Mouse (Mus musculus) forebrain, embryonic 11.5 days (tissue): ENCODE results near the gene Tnfrsf13c. TPM values are rescaled to one million over a fixed set of nuclear protein-coding genes. Genes with fewer than 3 reads are reported as not detected.

Source experiments
- ATAC-seq: fragments of 200-750 bp; cut with Nextera tagmentation; replicated peaks from 2 replicates; pipeline ENCODE4 v1.8.0; 2017; ENCODE audit warnings: moderate TSS enrichment; ENCODE audit not compliant: low FRiP score
- DNase-seq: peaks from one replicate; pipeline ENCODE4 v3.0.0-alpha.2; 2017; ENCODE audit warnings: low spot score
- H3K27ac ChIP-seq: fragments of 300-500 bp; sonication (generic); 2 replicates; pipeline ENCODE4 v1.5.1; 2014; ENCODE audit warnings: low read depth, low read length
- H3K27me3 ChIP-seq: fragments of 300-500 bp; sonication (generic); 2 replicates; pipeline ENCODE4 v1.6.1; 2014; ENCODE audit warnings: mild to moderate bottlenecking, low read length, mixed read lengths; ENCODE audit not compliant: control insufficient read depth, insufficient read depth
- H3K36me3 ChIP-seq: fragments of 300-500 bp; sonication (generic); 2 replicates; pipeline ENCODE4 v1.6.1; 2014; ENCODE audit warnings: mild to moderate bottlenecking, low read length, moderate library complexity, mixed read lengths; ENCODE audit not compliant: control insufficient read depth, insufficient read depth
- H3K4me1 ChIP-seq: fragments of 300-500 bp; sonication (generic); replicated peaks from 2 replicates; pipeline ENCODE4 v1.6.1; 2014; ENCODE audit warnings: low read length, mixed read lengths; ENCODE audit not compliant: control insufficient read depth, insufficient read depth
- H3K4me2 ChIP-seq: fragments of 300-500 bp; sonication (generic); 2 replicates; pipeline ENCODE4 v1.6.1; 2014; ENCODE audit warnings: low read depth, mild to moderate bottlenecking, low read length, moderate library complexity, mixed read lengths; ENCODE audit not compliant: severe bottlenecking
- H3K4me3 ChIP-seq: fragments of 300-500 bp; sonication (generic); 2 replicates; pipeline ENCODE4 v1.5.1; 2014; ENCODE audit warnings: low read depth, low read length
- H3K9ac ChIP-seq: fragments of 300-500 bp; sonication (generic); 2 replicates; pipeline ENCODE4 v1.6.1; 2014; ENCODE audit warnings: low read length
- H3K9me3 ChIP-seq: fragments of 300-500 bp; sonication (generic); 2 replicates; pipeline ENCODE4 v1.6.1; 2016; ENCODE audit warnings: low read length, mixed read lengths; ENCODE audit not compliant: control insufficient read depth
- WGBS: fragments of 180-500 bp; shearing (Covaris S2); extraction: QIAGEN DNeasy Blood & Tissue Kit; methylation state at CpG from one replicate; pipeline ENCODE4 v1.1.7; 2014; 5-methylcytosine and 5-hydroxymethylcytosine counted together
- polyA plus RNA-seq: library from polyadenylated mRNA; unstranded; fragments of >200 nt; fragmentation: Nextera tagmentation; extraction: Ambion mirVana; gene quantifications from 2 replicates; pipeline ENCODE4 v1.2.1, GENCODE M21; 2014

Gene Tnfrsf13c
- polyA plus RNA-seq, 1 experiment from 2014 or later = 0.35 TPM

DNA sequence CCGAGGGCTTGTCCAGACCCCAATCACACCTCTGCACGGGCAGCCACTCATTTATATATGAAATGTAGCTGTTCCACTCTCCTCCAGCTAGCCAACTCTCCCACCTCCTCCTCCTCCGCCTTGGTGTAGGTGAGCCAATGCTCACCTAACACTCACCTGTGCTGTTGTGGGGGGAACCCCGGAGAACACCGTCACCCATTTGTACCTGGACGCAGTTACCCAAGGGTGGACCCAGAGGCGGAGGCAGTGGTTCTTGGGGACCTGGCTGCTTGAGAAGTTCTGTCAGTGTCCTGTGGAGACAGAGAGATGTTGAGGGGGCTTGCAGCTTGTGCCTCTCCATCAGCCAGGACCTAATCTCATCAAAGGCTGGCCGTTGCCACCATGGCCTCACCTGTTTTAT is 15.9 kb downstream of the Tnfrsf13c start:
- Histone ChIP-seq H3K36me3 (peaks cover 7% of the 10 kb centered on the region; the same call in 1 of the 2 replicates), H3K4me1 (peaks cover 25% of the 10 kb centered on the region), H3K27me3 (peaks cover 64% of the 10 kb centered on the region), H3K9ac (no peak overlapping the region), H3K9me3 (no peaks in the 10 kb centered on the region), H3K4me2 (no peak overlapping the region), H3K27ac (no peak overlapping the region), H3K4me3 (no peak overlapping the region)
- ATAC-seq (no peak), DNase-seq (no peak)
- 87% methylated on average over 8 of the region's 8 CpGs for WGBS

DNA sequence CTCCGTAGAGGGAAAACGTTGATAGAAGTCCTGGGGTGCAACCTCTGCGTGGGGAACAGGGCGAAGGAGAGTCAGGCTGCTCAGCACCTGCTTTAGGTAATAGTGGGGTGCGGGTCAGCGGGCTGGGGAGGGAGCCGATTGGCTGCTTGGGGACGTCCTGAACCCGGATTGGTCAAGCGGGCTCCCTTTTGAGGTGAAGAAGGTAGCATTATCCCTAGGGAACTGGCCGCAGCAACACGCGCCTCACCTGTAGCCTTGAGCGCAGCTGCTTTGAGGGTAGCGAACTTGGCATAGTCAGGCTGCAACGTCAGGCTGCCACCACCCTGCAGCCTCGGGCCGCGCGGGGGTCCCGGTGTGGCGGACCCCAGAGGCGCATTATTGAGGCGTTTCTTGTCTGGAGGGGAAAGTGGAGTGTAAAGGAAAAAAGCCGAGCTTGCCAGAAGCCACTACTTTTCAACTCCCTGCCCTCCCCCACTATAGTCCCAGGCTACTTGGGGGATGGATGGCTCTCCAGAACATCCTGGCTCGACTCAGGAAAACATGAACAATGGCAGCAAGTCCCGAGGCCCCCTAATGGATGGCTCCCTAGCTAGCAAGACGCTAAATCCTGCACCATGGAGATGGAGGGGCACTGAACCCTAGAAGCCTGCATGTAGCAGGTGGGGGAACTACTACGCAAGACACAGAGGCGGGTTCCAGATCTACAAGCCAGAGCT is 16.5 kb downstream of the Tnfrsf13c start:
- H3K9ac ChIP-seq = no peak overlapping the region
- peaks cover 58% of the 10 kb centered on the region for H3K27me3 ChIP-seq
- no peak for DNase-seq
- H3K4me3 ChIP-seq = no peak overlapping the region
- H3K4me1 ChIP-seq = peaks cover 22% of the 10 kb centered on the region
- no peak overlapping the region for H3K4me2 ChIP-seq
- no peak for ATAC-seq
- H3K9me3 ChIP-seq = no peaks in the 10 kb centered on the region
- 11% methylated on average over 30 of the region's 30 CpGs for WGBS
- no peak overlapping the region for H3K27ac ChIP-seq
- peaks cover 11% of the 10 kb centered on the region; the same call in 1 of the 2 replicates for H3K36me3 ChIP-seq

DNA sequence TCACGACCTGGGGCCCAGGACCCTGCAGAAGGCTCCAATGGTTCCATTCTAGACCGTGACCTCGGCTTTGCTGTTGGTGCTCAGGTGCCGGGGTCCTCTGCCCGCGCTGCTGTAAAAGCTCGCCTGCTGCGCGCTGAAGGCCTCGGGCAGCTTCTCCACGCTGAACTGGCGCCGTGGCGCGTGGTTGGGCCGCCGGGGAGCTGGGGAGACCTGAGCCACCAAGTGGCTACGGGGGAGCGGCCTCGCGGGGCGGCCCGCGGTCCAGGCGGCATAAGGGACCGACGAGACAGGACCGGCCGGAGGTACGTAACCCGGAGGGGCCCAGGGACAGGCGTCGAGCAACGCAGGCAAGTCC is 17.1 kb downstream of the Tnfrsf13c start:
- no peak overlapping the region for H3K9ac ChIP-seq

DNA sequence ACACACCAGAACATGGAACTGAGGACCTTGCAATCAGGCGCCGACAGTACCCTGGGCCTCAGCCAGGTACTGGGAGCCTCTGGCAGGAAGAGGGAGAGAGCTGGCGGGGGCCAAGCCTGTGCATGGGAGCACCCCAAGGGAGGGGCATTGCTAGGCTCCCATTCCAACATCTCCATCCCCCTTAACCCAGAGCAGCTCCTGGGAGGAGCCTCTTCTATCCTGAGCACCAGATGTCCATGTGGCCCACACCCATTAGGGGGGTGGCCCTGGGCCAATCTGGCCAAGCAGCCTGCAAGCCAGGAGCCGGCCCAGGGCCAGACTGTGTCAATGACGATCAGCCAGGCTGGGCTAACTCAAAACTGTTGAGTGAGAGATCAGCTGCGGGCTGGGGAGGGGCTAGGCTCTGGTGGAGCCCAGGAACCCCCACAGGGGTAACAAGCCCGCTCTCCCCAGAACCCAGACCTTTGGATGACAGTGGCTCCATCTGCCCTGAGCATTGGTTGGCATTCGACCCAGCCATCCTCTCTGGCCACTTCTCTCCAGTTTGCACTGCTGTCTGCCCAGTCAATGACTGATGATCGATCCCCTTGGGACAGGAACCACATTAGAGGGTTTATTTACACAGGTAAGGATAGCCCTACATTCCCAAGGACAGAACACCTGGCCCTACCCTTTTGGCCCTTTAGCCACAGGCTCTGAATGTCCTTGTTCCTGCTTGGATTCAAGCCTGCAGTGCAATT is 17.6 kb downstream of the Tnfrsf13c start:
- H3K27ac ChIP-seq = no peak overlapping the region
- no peak overlapping the region for H3K4me2 ChIP-seq
- peak; percentile 25; the same call in 1 of the 2 replicates for ATAC-seq
- H3K4me3 ChIP-seq = no peak overlapping the region
- peaks cover 13% of the 10 kb centered on the region for H3K4me1 ChIP-seq
- H3K36me3 ChIP-seq = peaks cover 16% of the 10 kb centered on the region; the same call in 1 of the 2 replicates
- peaks cover 47% of the 10 kb centered on the region for H3K27me3 ChIP-seq
- no peak for DNase-seq
- no peak overlapping the region for H3K9ac ChIP-seq
- H3K9me3 ChIP-seq = no peaks in the 10 kb centered on the region
- 60% methylated on average over 9 of the region's 9 CpGs for WGBS

More for the DNA sequence above, 17.1 kb downstream of the Tnfrsf13c start:
- no peak overlapping the region for H3K4me3 ChIP-seq
- H3K27ac ChIP-seq = no peak overlapping the region
- WGBS = 15% methylated on average over 34 of the region's 34 CpGs
- DNase-seq = no peak
- H3K4me1 ChIP-seq = peaks cover 18% of the 10 kb centered on the region
- peaks cover 52% of the 10 kb centered on the region for H3K27me3 ChIP-seq
- peaks cover 13% of the 10 kb centered on the region; the same call in 1 of the 2 replicates for H3K36me3 ChIP-seq
- H3K4me2 ChIP-seq = no peak overlapping the region
- no peaks in the 10 kb centered on the region for H3K9me3 ChIP-seq
- no peak for ATAC-seq

DNA sequence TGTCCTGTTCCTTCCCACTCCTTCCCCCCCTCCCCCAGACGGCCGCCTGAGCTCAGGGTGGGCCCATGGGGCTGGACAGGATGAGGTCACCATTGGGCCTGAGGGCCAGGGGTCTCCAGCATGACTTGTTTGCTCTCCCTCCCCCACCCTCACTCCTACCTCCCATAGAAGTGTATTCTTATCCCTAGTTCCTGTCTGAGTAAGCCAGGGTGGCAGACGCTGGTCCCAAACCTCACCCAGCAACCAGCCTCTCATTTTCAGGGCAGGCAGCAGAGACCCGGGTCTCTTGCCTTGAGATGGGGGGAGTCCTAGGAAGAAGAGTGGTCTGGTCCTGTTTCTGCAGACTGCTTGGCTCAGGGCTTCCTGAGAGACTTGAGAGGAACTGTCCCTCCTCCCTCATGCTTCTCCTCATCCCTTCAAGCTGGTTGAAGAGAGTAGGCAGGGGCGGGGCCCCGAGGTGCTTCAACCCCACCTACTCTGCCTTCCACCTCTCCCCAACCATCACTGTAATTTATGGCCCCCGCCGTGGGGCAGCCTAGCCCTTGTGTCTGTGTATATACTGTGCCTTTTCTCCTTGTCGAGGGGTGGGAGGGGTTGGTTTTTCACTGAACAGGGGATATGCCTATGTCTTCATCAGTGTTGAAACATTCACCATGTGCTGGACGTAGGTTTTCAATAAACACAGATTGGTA is 19.3 kb downstream of the Tnfrsf13c start:
- H3K9me3 ChIP-seq = no peaks in the 10 kb centered on the region
- H3K4me3 ChIP-seq = no peak overlapping the region
- ATAC-seq (no peak), DNase-seq (no peak)
- H3K9ac ChIP-seq = no peak overlapping the region
- no peak overlapping the region for H3K4me2 ChIP-seq
- H3K36me3 ChIP-seq = peaks cover 24% of the 10 kb centered on the region; the same call in 1 of the 2 replicates
- WGBS = 61% methylated on average over 10 of the region's 10 CpGs
- peaks cover 30% of the 10 kb centered on the region for H3K27me3 ChIP-seq
- H3K4me1 ChIP-seq = peaks cover 11% of the 10 kb centered on the region; the same call in 1 of the 2 replicates
- H3K27ac ChIP-seq = no peak overlapping the region

DNA sequence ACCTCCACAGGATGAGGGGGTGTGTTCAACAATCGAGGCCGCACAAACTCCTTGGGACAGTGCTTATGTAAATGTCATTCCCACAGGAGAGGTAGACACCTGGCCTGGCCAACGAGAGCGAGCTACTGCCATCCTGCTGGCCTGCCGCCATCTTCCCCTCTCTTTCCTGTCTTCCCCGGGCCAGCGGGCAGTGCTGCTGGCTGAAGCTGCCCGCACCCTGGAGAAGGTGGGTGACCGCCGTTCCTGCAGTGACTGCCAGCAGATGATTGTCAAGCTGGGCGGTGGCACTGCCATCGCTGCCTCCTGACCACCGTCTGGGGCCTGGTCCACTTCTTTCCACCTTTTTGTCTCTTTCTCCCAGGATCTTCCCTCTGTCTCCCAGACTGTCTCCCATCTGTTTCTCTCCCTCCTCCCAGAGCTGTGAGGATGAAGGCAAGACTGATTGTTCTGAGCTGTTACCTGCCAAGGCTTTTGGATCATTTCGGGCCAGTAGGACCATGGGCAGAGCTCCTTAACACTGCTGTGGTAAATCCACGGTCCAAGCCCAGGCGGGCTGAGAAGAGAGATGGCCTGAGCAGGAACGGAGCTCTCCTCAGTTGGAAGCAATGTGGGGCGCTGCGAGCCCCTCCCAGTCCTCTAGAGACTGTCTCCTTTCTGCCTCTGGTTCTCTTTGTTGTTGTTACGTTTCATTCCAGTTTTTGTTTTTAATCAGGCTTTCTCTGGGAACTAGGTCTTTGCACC is 20.4 kb downstream of the Tnfrsf13c start:
- DNase-seq = no peak
- Histone ChIP-seq H3K27ac (no peak overlapping the region), H3K4me3 (no peak overlapping the region), H3K4me1 (peaks cover 11% of the 10 kb centered on the region; the same call in 1 of the 2 replicates), H3K36me3 (peaks cover 34% of the 10 kb centered on the region), H3K27me3 (peaks cover 24% of the 10 kb centered on the region), H3K9ac (no peak overlapping the region), H3K4me2 (no peak overlapping the region), H3K9me3 (no peaks in the 10 kb centered on the region)
- no peak for ATAC-seq
- 70% methylated on average over 20 of the region's 20 CpGs for WGBS

DNA sequence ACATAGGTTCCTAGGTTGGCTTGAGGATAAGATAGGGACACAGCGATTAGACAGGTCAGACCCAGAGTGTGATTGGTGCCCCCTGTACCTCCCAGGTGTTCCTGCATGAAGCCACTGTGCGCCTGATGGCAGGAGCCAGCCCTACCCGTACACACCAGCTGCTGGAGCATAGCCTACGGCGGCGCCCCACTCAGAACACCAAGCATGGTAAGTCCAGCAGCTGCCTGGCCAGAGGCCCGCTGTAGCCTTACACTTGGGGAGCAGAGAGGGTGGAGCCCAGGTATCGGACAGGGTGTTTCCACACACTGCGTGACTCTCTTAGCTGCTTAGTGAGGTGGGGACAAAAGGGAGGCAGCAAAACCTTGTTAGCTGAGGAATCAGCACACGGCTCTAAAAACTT is 21.1 kb downstream of the Tnfrsf13c start:
- Histone ChIP-seq H3K4me2 (no peak overlapping the region), H3K36me3 (peaks cover 38% of the 10 kb centered on the region), H3K4me1 (peaks cover 11% of the 10 kb centered on the region; the same call in 1 of the 2 replicates), H3K9ac (no peak overlapping the region), H3K27me3 (peaks cover 24% of the 10 kb centered on the region), H3K27ac (no peak overlapping the region), H3K4me3 (no peak overlapping the region), H3K9me3 (no peaks in the 10 kb centered on the region)
- no peak for DNase-seq
- 92% methylated on average over 10 of the region's 10 CpGs for WGBS
- ATAC-seq = no peak

DNA sequence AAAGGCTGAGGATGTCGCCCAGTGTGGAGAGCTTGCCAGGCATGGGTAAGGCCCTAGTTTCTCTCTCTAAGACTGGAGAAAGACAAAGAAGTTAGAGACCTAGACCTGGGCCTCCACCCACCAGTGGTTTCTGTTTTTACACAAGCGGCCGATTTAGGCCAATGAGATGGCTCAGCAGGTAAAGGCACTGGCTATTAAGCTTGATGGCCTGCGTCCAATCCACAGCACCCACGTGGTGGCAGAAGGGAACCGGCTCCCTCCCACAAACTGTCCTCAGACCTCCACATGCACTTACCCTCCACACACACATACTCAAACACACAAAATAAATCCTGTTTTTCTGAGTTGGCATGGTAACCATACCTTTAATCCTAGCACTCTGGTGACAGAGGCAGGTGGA is 22.1 kb downstream of the Tnfrsf13c start:
- Histone ChIP-seq H3K4me2 (no peak overlapping the region), H3K36me3 (peaks cover 47% of the 10 kb centered on the region), H3K9ac (no peak overlapping the region), H3K4me1 (peaks cover 6% of the 10 kb centered on the region; the same call in 1 of the 2 replicates), H3K9me3 (no peaks in the 10 kb centered on the region), H3K27me3 (peaks cover 16% of the 10 kb centered on the region), H3K27ac (no peak overlapping the region), H3K4me3 (no peak overlapping the region)
- 88% methylated on average over 6 of the region's 6 CpGs for WGBS
- no peak for ATAC-seq
- DNase-seq = no peak
